Mouse (Mus musculus) liver, adult 2 months (tissue): ENCODE results near the gene Tjp3. TPM values are rescaled to one million over a fixed set of nuclear protein-coding genes. Genes with fewer than 3 reads are reported as not detected.

Source experiments
- DNase-seq: peaks from one replicate; pipeline ENCODE4 v3.0.0-alpha.2; 2011; ENCODE audit warnings: low read depth, low spot score; ENCODE audit errors: extremely low read depth
- H3K27ac ChIP-seq: fragments of 200-500 bp; replicated peaks from 2 replicates; pipeline ENCODE4 v1.5.1; 2012; ENCODE audit warnings: low read depth, mild to moderate bottlenecking, control low read depth, inconsistent platforms, low read length; ENCODE audit not compliant: insufficient read depth
- H3K27me3 ChIP-seq: fragments of 200-500 bp; 2 replicates; pipeline ENCODE4 v1.6.1; 2012; ENCODE audit warnings: mild to moderate bottlenecking, moderate library complexity, low read length, inconsistent platforms; ENCODE audit not compliant: control insufficient read depth, insufficient read depth
- H3K36me3 ChIP-seq: fragments of 200-500 bp; 2 replicates; pipeline ENCODE4 v1.6.1; 2012; ENCODE audit warnings: low read length, inconsistent platforms; ENCODE audit not compliant: control insufficient read depth, insufficient read depth
- H3K4me1 ChIP-seq: fragments of 200-500 bp; 2 replicates; pipeline ENCODE4 v1.6.1; 2011; ENCODE audit warnings: low read length; ENCODE audit not compliant: control insufficient read depth, insufficient read depth
- H3K4me3 ChIP-seq: fragments of 200-500 bp; 2 replicates; pipeline ENCODE4 v1.5.1; 2011; ENCODE audit warnings: low read depth, mild to moderate bottlenecking, control low read depth, low read length, moderate library complexity; ENCODE audit not compliant: insufficient read depth
- H3K79me2 ChIP-seq: fragments of 200-500 bp; 2 replicates; pipeline ENCODE4 v1.6.1; 2012; ENCODE audit warnings: inconsistent platforms, mild to moderate bottlenecking, low read length, moderate library complexity; ENCODE audit not compliant: control insufficient read depth, insufficient read depth
- H3K9ac ChIP-seq: fragments of 200-500 bp; 2 replicates; pipeline ENCODE4 v1.6.1; 2012; ENCODE audit warnings: low read depth, mild to moderate bottlenecking, control low read depth, inconsistent platforms, low read length
- CTCF ChIP-seq: fragments of 200-500 bp; IDR thresholded peaks from 2 replicates; pipeline ENCODE4 v1.5.1; 2011; ENCODE audit warnings: low read depth, low read length, control low read depth
- POLR2A ChIP-seq: fragments of 200-500 bp; IDR thresholded peaks from 2 replicates; pipeline ENCODE4 v1.6.1; 2011; ENCODE audit warnings: low read length, control low read depth; ENCODE audit not compliant: insufficient read depth; ENCODE audit errors: extremely low read depth
- WGBS: fragments of 180-500 bp; shearing (Covaris S2); methylation state at CpG from one replicate; pipeline ENCODE4 v1.1.7; 2018; 5-methylcytosine and 5-hydroxymethylcytosine counted together
- polyA plus RNA-seq: library from polyadenylated mRNA; depleted of rRNA; stranded (reverse); fragments of >200 nt; gene quantifications from 2 replicates; pipeline ENCODE4 v1.2.3, GENCODE M21; 2012
- total RNA-seq: library from RNA; depleted of rRNA; stranded (reverse); fragments of >200 nt; gene quantifications from 2 replicates; pipeline ENCODE4 v1.2.3, GENCODE M21; 2014

The Tjp3 gene
- total and polyA plus RNA-seq, 2 experiments = 7.6 to 24.2 TPM

- H3K27ac ChIP-seq = no peak overlapping the region
- no peak overlapping the region for H3K4me3 ChIP-seq
- peaks cover 18% of the 10 kb centered on the region for H3K4me1 ChIP-seq
- no peaks in the 10 kb centered on the region for H3K36me3 ChIP-seq
- peaks cover 4% of the 10 kb centered on the region; the same call in 1 of the 2 replicates for H3K79me2 ChIP-seq
- DNase-seq = no peak
- TF ChIP-seq CTCF = no peak
- no peak for TF ChIP-seq POLR2A
- whole genome bisulfite sequencing = 72% methylated on average over 20 of the region's 20 CpGs
- no peak overlapping the region for H3K9ac ChIP-seq
- H3K27me3 ChIP-seq = no peaks in the 10 kb centered on the region
These were observed 25.9 kb upstream of the Tjp3 start for GRCm38 (mm10) chr10:81317273-81317672.

- peaks cover 4% of the 10 kb centered on the region; the same call in 1 of the 2 replicates for H3K79me2 ChIP-seq
- H3K27me3 ChIP-seq = no peaks in the 10 kb centered on the region
- TF ChIP-seq POLR2A = no peak
- TF ChIP-seq CTCF = peak; percentile 53
- peaks cover 16% of the 10 kb centered on the region for H3K4me1 ChIP-seq
- H3K4me3 ChIP-seq = no peak overlapping the region
- DNase-seq = no peak
- H3K27ac ChIP-seq = no peak overlapping the region
- no peaks in the 10 kb centered on the region for H3K36me3 ChIP-seq
- H3K9ac ChIP-seq = no peak overlapping the region
- 82% methylated on average over 16 of the region's 16 CpGs for WGBS
These were observed 25.1 kb upstream of the Tjp3 start for GRCm38 (mm10) chr10:81316338-81317060.

- TF ChIP-seq CTCF (no peak), POLR2A (no peak)
- Histone ChIP-seq H3K27me3 (no peaks in the 10 kb centered on the region), H3K4me3 (no peak overlapping the region), H3K9ac (no peak overlapping the region), H3K79me2 (no peaks in the 10 kb centered on the region), H3K4me1 (peaks cover 16% of the 10 kb centered on the region), H3K27ac (no peak overlapping the region), H3K36me3 (no peaks in the 10 kb centered on the region)
- WGBS = 93% methylated on average over 16 of the region's 16 CpGs
- no peak for DNase-seq
These were observed 24.2 kb upstream of the Tjp3 start for GRCm38 (mm10) chr10:81315587-81315986.

GRCm38 (mm10) chr10:81314201-81314600 is 22.8 kb upstream of the Tjp3 start:
- Histone ChIP-seq H3K27me3 (no peaks in the 10 kb centered on the region), H3K36me3 (no peaks in the 10 kb centered on the region), H3K27ac (no peak overlapping the region), H3K79me2 (no peaks in the 10 kb centered on the region), H3K4me3 (no peak overlapping the region), H3K9ac (no peak overlapping the region), H3K4me1 (peaks cover 11% of the 10 kb centered on the region)
- 72% methylated on average over 7 of the region's 7 CpGs for WGBS
- no peak for DNase-seq
- TF ChIP-seq CTCF (no peak), POLR2A (no peak)

- Histone ChIP-seq H3K27me3 (no peaks in the 10 kb centered on the region), H3K36me3 (no peaks in the 10 kb centered on the region), H3K79me2 (no peaks in the 10 kb centered on the region), H3K27ac (no peak overlapping the region), H3K4me1 (peaks cover 4% of the 10 kb centered on the region), H3K4me3 (no peak overlapping the region), H3K9ac (no peak overlapping the region)
- 92% methylated on average over 13 of the region's 13 CpGs for WGBS
- TF ChIP-seq POLR2A (no peak), CTCF (no peak)
- no peak for DNase-seq
These were observed 22.2 kb upstream of the Tjp3 start for GRCm38 (mm10) chr10:81313581-81313980.

GRCm38 (mm10) chr10:81309571-81309970 is 18.2 kb upstream of the Tjp3 start:
- H3K36me3 ChIP-seq = no peaks in the 10 kb centered on the region
- H3K79me2 ChIP-seq = peaks cover 11% of the 10 kb centered on the region
- no peak for TF ChIP-seq POLR2A
- no peak for TF ChIP-seq CTCF
- no peak for DNase-seq
- no peaks in the 10 kb centered on the region for H3K27me3 ChIP-seq
- H3K27ac ChIP-seq = no peak overlapping the region
- H3K4me1 ChIP-seq = no peaks in the 10 kb centered on the region
- no peak overlapping the region for H3K4me3 ChIP-seq
- no peak overlapping the region for H3K9ac ChIP-seq
- 82% methylated on average over 5 of the region's 5 CpGs for WGBS
